Mouse (Mus musculus) liver, adult 2 months (tissue): ENCODE measurements around the gene Limd2. TPM values are rescaled to one million over a fixed set of nuclear protein-coding genes. Genes with fewer than 3 reads are reported as not detected.

Source experiments
- DNase-seq: peaks from one replicate; pipeline ENCODE4 v3.0.0-alpha.2; 2011; ENCODE audit warnings: low read depth, low spot score; ENCODE audit errors: extremely low read depth
- H3K27ac ChIP-seq: fragments of 200-500 bp; replicated peaks from 2 replicates; pipeline ENCODE4 v1.5.1; 2012; ENCODE audit warnings: low read depth, mild to moderate bottlenecking, control low read depth, inconsistent platforms, low read length; ENCODE audit not compliant: insufficient read depth
- H3K27me3 ChIP-seq: fragments of 200-500 bp; 2 replicates; pipeline ENCODE4 v1.6.1; 2012; ENCODE audit warnings: mild to moderate bottlenecking, moderate library complexity, low read length, inconsistent platforms; ENCODE audit not compliant: control insufficient read depth, insufficient read depth
- H3K36me3 ChIP-seq: fragments of 200-500 bp; 2 replicates; pipeline ENCODE4 v1.6.1; 2012; ENCODE audit warnings: low read length, inconsistent platforms; ENCODE audit not compliant: control insufficient read depth, insufficient read depth
- H3K4me1 ChIP-seq: fragments of 200-500 bp; 2 replicates; pipeline ENCODE4 v1.6.1; 2011; ENCODE audit warnings: low read length; ENCODE audit not compliant: control insufficient read depth, insufficient read depth
- H3K4me3 ChIP-seq: fragments of 200-500 bp; 2 replicates; pipeline ENCODE4 v1.5.1; 2011; ENCODE audit warnings: low read depth, mild to moderate bottlenecking, control low read depth, low read length, moderate library complexity; ENCODE audit not compliant: insufficient read depth
- H3K79me2 ChIP-seq: fragments of 200-500 bp; 2 replicates; pipeline ENCODE4 v1.6.1; 2012; ENCODE audit warnings: inconsistent platforms, mild to moderate bottlenecking, low read length, moderate library complexity; ENCODE audit not compliant: control insufficient read depth, insufficient read depth
- H3K9ac ChIP-seq: fragments of 200-500 bp; 2 replicates; pipeline ENCODE4 v1.6.1; 2012; ENCODE audit warnings: low read depth, mild to moderate bottlenecking, control low read depth, inconsistent platforms, low read length
- CTCF ChIP-seq: fragments of 200-500 bp; IDR thresholded peaks from 2 replicates; pipeline ENCODE4 v1.5.1; 2011; ENCODE audit warnings: low read depth, low read length, control low read depth
- POLR2A ChIP-seq: fragments of 200-500 bp; IDR thresholded peaks from 2 replicates; pipeline ENCODE4 v1.6.1; 2011; ENCODE audit warnings: low read length, control low read depth; ENCODE audit not compliant: insufficient read depth; ENCODE audit errors: extremely low read depth
- WGBS: fragments of 180-500 bp; shearing (Covaris S2); methylation state at CpG from one replicate; pipeline ENCODE4 v1.1.7; 2018; 5-methylcytosine and 5-hydroxymethylcytosine counted together
- polyA plus RNA-seq: library from polyadenylated mRNA; depleted of rRNA; stranded (reverse); fragments of >200 nt; gene quantifications from 2 replicates; pipeline ENCODE4 v1.2.3, GENCODE M21; 2012
- total RNA-seq: library from RNA; depleted of rRNA; stranded (reverse); fragments of >200 nt; gene quantifications from 2 replicates; pipeline ENCODE4 v1.2.3, GENCODE M21; 2014

Gene Limd2
- total and polyA plus RNA-seq, 2 experiments: 9.4 to 26.3 TPM

DNA sequence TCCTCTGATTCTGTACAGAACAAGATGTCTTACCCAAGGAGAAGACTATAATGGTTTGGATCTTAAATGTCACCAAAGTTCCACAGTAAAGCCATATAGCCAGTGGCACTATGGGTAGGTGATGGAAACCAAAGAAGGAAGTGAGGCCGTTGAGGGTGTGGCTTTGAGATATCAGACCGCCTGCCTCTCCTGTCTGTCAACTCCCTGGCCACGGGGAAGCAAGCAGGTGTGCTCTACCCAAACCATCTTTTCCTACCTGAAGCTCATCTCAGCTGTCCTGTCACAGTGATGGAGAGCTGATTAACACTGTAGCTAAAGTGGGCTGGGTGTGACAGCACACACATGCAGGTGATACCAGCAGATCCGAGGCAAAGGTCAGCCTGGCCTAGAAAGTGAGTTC is 37.6 kb upstream of the Limd2 start:
- peaks cover 11% of the 10 kb centered on the region; the same call in 1 of the 2 replicates for H3K4me1 ChIP-seq
- H3K27ac ChIP-seq: no peak overlapping the region

GRCm38 (mm10) chr11:106195341-106195740 is 34.7 kb upstream of the Limd2 start:
- H3K4me1 ChIP-seq: peaks cover 8% of the 10 kb centered on the region; the same call in 1 of the 2 replicates
- no peaks in the 10 kb centered on the region for H3K79me2 ChIP-seq
- no peak overlapping the region for H3K27ac ChIP-seq
- peaks cover 15% of the 10 kb centered on the region for H3K36me3 ChIP-seq
- H3K9ac ChIP-seq: no peak overlapping the region
- TF ChIP-seq CTCF (no peak), POLR2A (no peak)
- H3K4me3 ChIP-seq: no peak overlapping the region
- no peaks in the 10 kb centered on the region for H3K27me3 ChIP-seq
- no peak for DNase-seq

More for the DNA sequence above, 37.6 kb upstream of the Limd2 start:
- WGBS: 86% methylated on average over 4 of the region's 4 CpGs
- Histone ChIP-seq H3K9ac (no peak overlapping the region), H3K4me3 (no peak overlapping the region), H3K79me2 (no peaks in the 10 kb centered on the region), H3K27me3 (no peaks in the 10 kb centered on the region), H3K36me3 (peaks cover 34% of the 10 kb centered on the region)
- TF ChIP-seq CTCF: no peak
- no peak for TF ChIP-seq POLR2A
- no peak for DNase-seq

DNA sequence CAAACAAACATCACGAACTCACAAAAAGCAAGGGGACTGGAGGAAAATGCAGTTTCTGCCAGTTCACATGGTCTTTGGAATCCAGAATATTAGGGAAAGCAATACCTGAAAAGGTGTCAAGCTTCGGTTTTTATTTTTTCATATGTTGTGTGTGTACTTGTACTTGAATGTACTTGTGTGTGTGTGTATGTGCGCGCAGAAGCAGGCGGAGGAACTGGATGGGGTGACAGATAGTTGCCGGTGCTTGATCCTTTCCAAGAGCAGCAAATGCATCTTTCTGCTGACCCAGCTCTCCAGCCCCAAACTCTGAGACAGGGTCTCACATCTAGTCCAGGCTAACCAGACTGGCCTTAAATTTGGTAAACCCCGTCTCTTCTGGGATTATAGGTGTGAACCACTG is 34.2 kb upstream of the Limd2 start:
- no peak for DNase-seq
- no peak overlapping the region for H3K9ac ChIP-seq
- 0 out of 2 replicates have a peak overlapping the region, but pooled peaks have one; percentile 22 for H3K27ac ChIP-seq
- WGBS: 70% methylated on average over 7 of the region's 7 CpGs
- no peak for TF ChIP-seq POLR2A
- no peak for TF ChIP-seq CTCF
- no peak overlapping the region for H3K4me3 ChIP-seq
- no peaks in the 10 kb centered on the region for H3K27me3 ChIP-seq
- peaks cover 15% of the 10 kb centered on the region for H3K36me3 ChIP-seq
- H3K79me2 ChIP-seq: no peaks in the 10 kb centered on the region
- peaks cover 8% of the 10 kb centered on the region; the same call in 1 of the 2 replicates for H3K4me1 ChIP-seq

DNA sequence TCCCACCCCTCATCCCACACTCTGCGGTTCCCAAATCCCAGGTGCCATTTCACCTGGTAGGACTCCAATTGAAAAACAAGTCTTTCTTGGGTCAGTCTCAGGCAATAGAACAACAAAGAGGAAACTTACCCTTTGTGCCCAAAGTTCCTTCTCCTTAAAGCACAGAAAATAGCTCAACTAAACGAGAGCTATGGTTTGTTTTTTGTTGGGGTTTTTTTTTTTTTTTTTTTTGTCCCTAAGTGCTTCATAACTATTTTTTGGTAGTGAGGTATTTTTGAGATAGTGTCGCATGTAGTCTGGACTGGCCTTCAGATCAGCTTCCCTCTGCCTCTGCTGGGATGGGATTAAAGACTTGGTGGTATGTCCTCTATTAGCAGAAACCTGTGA is 33.5 kb upstream of the Limd2 start:
- Histone ChIP-seq H3K79me2 (no peaks in the 10 kb centered on the region), H3K27ac (peak overlapping the region; percentile 66), H3K4me3 (peak overlapping the region; percentile 49), H3K9ac (peak overlapping the region; percentile 61), H3K4me1 (peaks cover 8% of the 10 kb centered on the region; the same call in 1 of the 2 replicates), H3K36me3 (peaks cover 15% of the 10 kb centered on the region), H3K27me3 (no peaks in the 10 kb centered on the region)
- WGBS: 33% methylated on average over 3 of the region's 3 CpGs
- no peak for DNase-seq
- no peak for TF ChIP-seq POLR2A

DNA sequence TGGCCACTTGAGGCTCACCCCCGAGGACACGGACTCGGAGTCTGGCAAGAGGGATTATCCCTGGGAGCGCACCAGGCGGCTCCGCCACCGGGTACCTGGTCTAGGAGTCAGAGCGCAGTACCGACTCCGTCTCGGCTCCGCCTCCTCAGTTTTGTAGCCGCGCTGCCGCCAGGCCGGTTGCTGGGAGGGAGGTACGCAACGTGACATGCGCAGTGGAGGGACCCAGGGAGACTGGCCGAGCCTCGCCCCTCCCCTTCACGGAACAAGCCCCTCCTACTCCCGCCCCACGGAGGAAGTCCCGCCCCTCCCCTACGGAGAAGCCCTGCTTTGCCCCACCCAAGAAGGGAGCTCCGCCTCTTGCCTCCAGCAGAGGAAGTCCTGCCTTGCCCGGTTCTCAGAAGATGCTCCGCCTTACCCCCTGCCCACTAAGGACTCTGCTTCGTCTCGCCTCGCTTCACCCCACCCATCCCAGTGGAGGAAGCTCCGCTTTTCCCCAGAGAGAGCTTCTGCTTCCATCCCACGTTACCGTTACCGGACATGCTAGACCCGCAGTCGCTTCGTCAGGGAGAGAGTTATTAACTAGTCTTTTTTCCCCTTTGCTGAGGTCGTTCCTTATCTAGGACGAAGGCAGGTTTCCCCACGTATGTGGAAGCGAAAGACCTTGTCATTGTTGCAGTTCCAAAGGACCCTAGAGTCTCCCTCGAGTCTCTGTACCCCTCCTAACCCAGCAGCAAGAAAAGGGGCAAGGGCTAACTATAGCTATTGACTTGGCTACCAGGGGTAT is 32.9 kb upstream of the Limd2 start:
- DNase-seq: peak; percentile 92
- H3K27me3 ChIP-seq: no peaks in the 10 kb centered on the region
- TF ChIP-seq CTCF (no peak), POLR2A (peak; percentile 62; the same call in 1 of the 2 replicates)
- no peaks in the 10 kb centered on the region for H3K79me2 ChIP-seq
- peak overlapping the region; percentile 73 for H3K9ac ChIP-seq
- peaks cover 8% of the 10 kb centered on the region; the same call in 1 of the 2 replicates for H3K4me1 ChIP-seq
- H3K27ac ChIP-seq: peak overlapping the region; percentile 66
- under 1% methylated on average over 42 of the region's 44 CpGs for WGBS
- peaks cover 11% of the 10 kb centered on the region for H3K36me3 ChIP-seq
- H3K4me3 ChIP-seq: peak overlapping the region; percentile 83
